Mouse (Mus musculus) heart, embryonic 10.5 days (tissue): ENCODE measurements around the gene Micall1. TPM values are rescaled to one million over a fixed set of nuclear protein-coding genes. Genes with fewer than 3 reads are reported as not detected.

Experiments
- DNase-seq: peaks from one replicate; pipeline ENCODE4 v3.0.0-alpha.2; 2017; ENCODE audit warnings: low spot score
- H3K27ac ChIP-seq: fragments of 300-500 bp; sonication (generic); 2 replicates; pipeline ENCODE4 v1.5.1; 2016; ENCODE audit warnings: mild to moderate bottlenecking
- H3K27me3 ChIP-seq: fragments of 300-500 bp; sonication (generic); 2 replicates; pipeline ENCODE4 v1.6.1; 2016; ENCODE audit warnings: mild to moderate bottlenecking; ENCODE audit not compliant: poor library complexity, insufficient read depth, severe bottlenecking
- H3K36me3 ChIP-seq: fragments of 300-500 bp; sonication (generic); 2 replicates; pipeline ENCODE4 v1.6.1; 2016; ENCODE audit warnings: mild to moderate bottlenecking, moderate library complexity
- H3K4me1 ChIP-seq: fragments of 300-500 bp; sonication (generic); 2 replicates; pipeline ENCODE4 v1.6.1; 2016; ENCODE audit warnings: mild to moderate bottlenecking
- H3K4me3 ChIP-seq: fragments of 300-500 bp; sonication (generic); 2 replicates; pipeline ENCODE4 v1.5.1; 2016; ENCODE audit warnings: mild to moderate bottlenecking, moderate library complexity
- H3K9me3 ChIP-seq: fragments of 300-500 bp; sonication (generic); 2 replicates; pipeline ENCODE4 v1.6.1; 2016; ENCODE audit warnings: mild to moderate bottlenecking, moderate library complexity
- WGBS: fragments of 180-500 bp; shearing (Covaris S2); methylation state at CpG from one replicate; pipeline ENCODE4 v1.1.7; 2016; 5-methylcytosine and 5-hydroxymethylcytosine counted together
- polyA plus RNA-seq: library from polyadenylated mRNA; unstranded; fragments of >200 nt; fragmentation: Nextera tagmentation; extraction: Ambion mirVana; gene quantifications from 2 replicates; pipeline ENCODE4 v1.2.1, GENCODE M21; 2016

Micall1 gene
- polyA plus RNA-seq, 1 experiment from 2014 or later: 13.1 TPM

- 64% methylated on average over 6 of the region's 6 CpGs for WGBS
- DNase-seq: no peak
- no peak overlapping the region for H3K4me3 ChIP-seq
- no peaks in the 10 kb centered on the region for H3K27me3 ChIP-seq
- H3K4me1 ChIP-seq: peaks cover 11% of the 10 kb centered on the region; the same call in 1 of the 2 replicates
- H3K36me3 ChIP-seq: peaks cover 99% of the 10 kb centered on the region
- H3K9me3 ChIP-seq: no peaks in the 10 kb centered on the region
- peak overlapping the region; percentile 9; the same call in 1 of the 2 replicates for H3K27ac ChIP-seq
Observed at GRCm38 (mm10) chr15:79123751-79124150, 15.1 kb downstream of the Micall1 start.

- H3K4me3 ChIP-seq: no peak overlapping the region
- WGBS: 77% methylated on average over 10 of the region's 10 CpGs
- DNase-seq: no peak
- H3K27me3 ChIP-seq: no peaks in the 10 kb centered on the region
- no peaks in the 10 kb centered on the region for H3K9me3 ChIP-seq
- H3K4me1 ChIP-seq: peaks cover 8% of the 10 kb centered on the region; the same call in 1 of the 2 replicates
- H3K27ac ChIP-seq: peak overlapping the region; percentile 9; the same call in 1 of the 2 replicates
- H3K36me3 ChIP-seq: peaks cover 96% of the 10 kb centered on the region
Observed at GRCm38 (mm10) chr15:79124331-79124875, 15.7 kb downstream of the Micall1 start.

GRCm38 (mm10) chr15:79126217-79126932 lies 17.7 kb downstream of the Micall1 start:
- H3K36me3 ChIP-seq: peaks cover 96% of the 10 kb centered on the region
- H3K27me3 ChIP-seq: no peaks in the 10 kb centered on the region
- H3K27ac ChIP-seq: no peak overlapping the region
- DNase-seq: no peak
- no peak overlapping the region for H3K4me3 ChIP-seq
- H3K9me3 ChIP-seq: no peaks in the 10 kb centered on the region
- 79% methylated on average over 13 of the region's 13 CpGs for WGBS
- 0 out of 2 replicates have a peak, but pooled peaks cover 3% of the 10 kb centered on the region for H3K4me1 ChIP-seq

GRCm38 (mm10) chr15:79127101-79127500 lies 18.4 kb downstream of the Micall1 start:
- no peaks in the 10 kb centered on the region for H3K27me3 ChIP-seq
- H3K4me1 ChIP-seq: 0 out of 2 replicates have a peak, but pooled peaks cover 3% of the 10 kb centered on the region
- H3K9me3 ChIP-seq: no peaks in the 10 kb centered on the region
- peaks cover 97% of the 10 kb centered on the region for H3K36me3 ChIP-seq
- H3K27ac ChIP-seq: no peak overlapping the region
- no peak for DNase-seq
- 88% methylated on average over 12 of the region's 12 CpGs for WGBS
- no peak overlapping the region for H3K4me3 ChIP-seq

- Histone ChIP-seq H3K4me3 (no peak overlapping the region), H3K27me3 (no peaks in the 10 kb centered on the region), H3K36me3 (peaks cover 97% of the 10 kb centered on the region), H3K27ac (no peak overlapping the region), H3K4me1 (peaks cover 3% of the 10 kb centered on the region; the same call in 1 of the 2 replicates), H3K9me3 (no peaks in the 10 kb centered on the region)
- 89% methylated on average over 5 of the region's 5 CpGs for WGBS
- DNase-seq: no peak
Observed at GRCm38 (mm10) chr15:79128208-79128607, 19.5 kb downstream of the Micall1 start.

- H3K27me3 ChIP-seq: no peaks in the 10 kb centered on the region
- H3K4me3 ChIP-seq: no peak overlapping the region
- 76% methylated on average over 7 of the region's 7 CpGs for WGBS
- H3K9me3 ChIP-seq: no peaks in the 10 kb centered on the region
- no peak overlapping the region for H3K27ac ChIP-seq
- peaks cover 97% of the 10 kb centered on the region for H3K36me3 ChIP-seq
- no peaks in the 10 kb centered on the region; the same call in 1 of the 2 replicates for H3K4me1 ChIP-seq
- DNase-seq: no peak
Observed at GRCm38 (mm10) chr15:79129311-79129710, 20.6 kb downstream of the Micall1 start.

GRCm38 (mm10) chr15:79130782-79131181 lies 22.1 kb downstream of the Micall1 start:
- Histone ChIP-seq H3K27ac (no peak overlapping the region), H3K36me3 (peaks cover 91% of the 10 kb centered on the region), H3K27me3 (no peaks in the 10 kb centered on the region), H3K4me3 (no peak overlapping the region), H3K9me3 (no peaks in the 10 kb centered on the region), H3K4me1 (no peaks in the 10 kb centered on the region; the same call in 1 of the 2 replicates)
- no peak for DNase-seq
- WGBS: 87% methylated on average over 10 of the region's 10 CpGs

- H3K4me1 ChIP-seq: no peaks in the 10 kb centered on the region; the same call in 1 of the 2 replicates
- H3K36me3 ChIP-seq: peaks cover 85% of the 10 kb centered on the region
- no peaks in the 10 kb centered on the region for H3K9me3 ChIP-seq
- no peak overlapping the region for H3K27ac ChIP-seq
- H3K27me3 ChIP-seq: no peaks in the 10 kb centered on the region
- no peak for DNase-seq
- 65% methylated on average over 7 of the region's 7 CpGs for WGBS
- no peak overlapping the region for H3K4me3 ChIP-seq
Observed at GRCm38 (mm10) chr15:79131442-79131841, 22.7 kb downstream of the Micall1 start.

GRCm38 (mm10) chr15:79133191-79133661 lies 24.5 kb downstream of the Micall1 start:
- H3K9me3 ChIP-seq: no peaks in the 10 kb centered on the region
- no peak overlapping the region for H3K27ac ChIP-seq
- H3K4me1 ChIP-seq: no peaks in the 10 kb centered on the region; the same call in 1 of the 2 replicates
- H3K36me3 ChIP-seq: peaks cover 67% of the 10 kb centered on the region
- DNase-seq: no peak
- H3K4me3 ChIP-seq: no peak overlapping the region
- WGBS: 85% methylated on average over 6 of the region's 6 CpGs
- no peaks in the 10 kb centered on the region for H3K27me3 ChIP-seq

- 81% methylated on average over 9 of the region's 9 CpGs for WGBS
- H3K27ac ChIP-seq: no peak overlapping the region
Observed at GRCm38 (mm10) chr15:79134496-79135270, 26.0 kb downstream of the Micall1 start.

GRCm38 (mm10) chr15:79135332-79135731 lies 26.6 kb downstream of the Micall1 start:
- no peaks in the 10 kb centered on the region for H3K9me3 ChIP-seq
- no peak overlapping the region for H3K4me3 ChIP-seq
- H3K36me3 ChIP-seq: peaks cover 49% of the 10 kb centered on the region
- WGBS: 78% methylated on average over 9 of the region's 9 CpGs
- peaks cover under 1% of the 10 kb centered on the region; the same call in 1 of the 2 replicates for H3K4me1 ChIP-seq
- no peaks in the 10 kb centered on the region for H3K27me3 ChIP-seq
- no peak overlapping the region for H3K27ac ChIP-seq
- no peak for DNase-seq

More at GRCm38 (mm10) chr15:79134496-79135270, 26.0 kb downstream of the Micall1 start:
- Histone ChIP-seq H3K36me3 (peaks cover 55% of the 10 kb centered on the region), H3K27me3 (no peaks in the 10 kb centered on the region), H3K4me1 (no peaks in the 10 kb centered on the region; the same call in 1 of the 2 replicates), H3K9me3 (no peaks in the 10 kb centered on the region), H3K4me3 (no peak overlapping the region)
- no peak for DNase-seq

GRCm38 (mm10) chr15:79135783-79136575 lies 27.3 kb downstream of the Micall1 start:
- Histone ChIP-seq H3K27me3 (no peaks in the 10 kb centered on the region), H3K4me3 (no peak overlapping the region), H3K4me1 (peaks cover 6% of the 10 kb centered on the region; the same call in 1 of the 2 replicates), H3K27ac (no peak overlapping the region), H3K9me3 (no peaks in the 10 kb centered on the region), H3K36me3 (peaks cover 42% of the 10 kb centered on the region)
- 80% methylated on average over 11 of the region's 11 CpGs for WGBS
- no peak for DNase-seq
